In genomic region chr19:42166130-42166529, GRCm38 (mm10) we compare ENCODE assay signal across 8 mouse cellular contexts. TPM values are rescaled to one million over a fixed set of nuclear protein-coding genes. Genes with fewer than 3 reads are reported as not detected.
DNase-seq lines count a peak whose midpoint lies in the region; ATAC-seq and TF ChIP-seq lines count a peak whose summit lies in the region.

No protein-coding gene starts in this region.

- TF ChIP-seq POLR2A in bone marrow macrophage, adult 2 months (IDR thresholded peaks at IDR 0.05; ENCODE audit: borderline replicate concordance, low read depth, low read length) = no peak

- TF ChIP-seq CTCF in bone marrow macrophage, adult 2 months (IDR thresholded peaks at IDR 0.05; ENCODE audit: low read depth, low read length) = peak; percentile 77

- no peaks in the 10 kb centered on the region for H3K9me3 ChIP-seq in heart, embryonic 16.5 days (replicated peaks; ENCODE audit: control insufficient read depth, low read length)
- H3K9me3 ChIP-seq in liver, embryonic 13.5 days (replicated peaks) = no peaks in the 10 kb centered on the region
- H3K9me3 ChIP-seq in stomach, embryonic 14.5 days (ENCODE audit: control insufficient read depth, low read depth, low read length) = no peaks in the 10 kb centered on the region

- H3K27ac ChIP-seq in bone marrow macrophage, adult 2 months (ENCODE audit: insufficient read depth, low read depth, low read length) = no peak overlapping the region
- H3K27ac ChIP-seq in heart, embryonic 16.5 days (ENCODE audit: low read length) = no peak overlapping the region
- no peak overlapping the region for H3K27ac ChIP-seq in liver, embryonic 13.5 days
- H3K27ac ChIP-seq in stomach, embryonic 14.5 days (ENCODE audit: low read length) = no peak overlapping the region

- H3K27me3 ChIP-seq in heart, embryonic 16.5 days (ENCODE audit: control insufficient read depth, insufficient read depth, low read length) = peaks cover 2% of the 10 kb centered on the region; the same call in 1 of the 2 replicates
- peaks cover 39% of the 10 kb centered on the region for H3K27me3 ChIP-seq in liver, embryonic 13.5 days
- H3K27me3 ChIP-seq in stomach, embryonic 14.5 days (ENCODE audit: control insufficient read depth, insufficient read depth, low read length) = no peaks in the 10 kb centered on the region; the same call in 1 of the 2 replicates

- H3K4me1 ChIP-seq in bone marrow macrophage, adult 2 months (ENCODE audit: control insufficient read depth, insufficient read depth, low read length) = peaks cover 9% of the 10 kb centered on the region
- peaks cover 6% of the 10 kb centered on the region; the same call in 1 of the 2 replicates for H3K4me1 ChIP-seq in heart, embryonic 16.5 days (ENCODE audit: control insufficient read depth, insufficient read depth, low read length)
- H3K4me1 ChIP-seq in liver, embryonic 13.5 days (replicated peaks) = peaks cover 35% of the 10 kb centered on the region
- H3K4me1 ChIP-seq in stomach, embryonic 14.5 days (ENCODE audit: control insufficient read depth, insufficient read depth, low read length) = peaks cover 4% of the 10 kb centered on the region; the same call in 1 of the 2 replicates

- peak overlapping the region; percentile 60 for H3K4me2 ChIP-seq in heart, embryonic 16.5 days (ENCODE audit: low read depth, low read length)
- peak overlapping the region; percentile 55 for H3K4me2 ChIP-seq in liver, embryonic 13.5 days
- 0 out of 2 replicates have a peak overlapping the region, but pooled peaks have one; percentile 24 for H3K4me2 ChIP-seq in stomach, embryonic 14.5 days (replicated peaks; ENCODE audit: low read depth, low read length)

- peak; percentile 47 for ATAC-seq in erythroblast, adult 5-6 weeks (replicated peaks; ENCODE audit: low FRiP score, poor library complexity, severe bottlenecking)
- ATAC-seq in heart, embryonic 16.5 days (replicated peaks; ENCODE audit: extremely low read depth, insufficient read depth, low FRiP score) = no peak
- ATAC-seq in liver, embryonic 13.5 days (ENCODE audit: low read depth) = no peak
- ATAC-seq in stomach, embryonic 14.5 days (ENCODE audit: insufficient number of reproducible peaks, insufficient read depth, low FRiP score, low read depth) = no peak

- 3% methylated on average over 12 of the region's 12 CpGs for WGBS in heart, embryonic 16.5 days
- WGBS in liver, embryonic 13.5 days (ENCODE audit: insufficient replicate concordance) = 3% methylated on average over 12 of the region's 12 CpGs
- WGBS in stomach, embryonic 14.5 days = 3% methylated on average over 12 of the region's 12 CpGs

- no peaks in the 10 kb centered on the region for H3K36me3 ChIP-seq in heart, embryonic 16.5 days (ENCODE audit: control insufficient read depth, insufficient read depth)
- H3K36me3 ChIP-seq in liver, embryonic 13.5 days = no peaks in the 10 kb centered on the region
- H3K36me3 ChIP-seq in stomach, embryonic 14.5 days (ENCODE audit: control insufficient read depth, insufficient read depth, low read length) = no peaks in the 10 kb centered on the region

- peak overlapping the region; percentile 52 for H3K9ac ChIP-seq in heart, embryonic 16.5 days (ENCODE audit: low read length)
- H3K9ac ChIP-seq in liver, embryonic 13.5 days = peak overlapping the region; percentile 45; the same call in 1 of the 2 replicates
- no peak overlapping the region for H3K9ac ChIP-seq in stomach, embryonic 14.5 days (replicated peaks; ENCODE audit: low read depth, low read length)

- DNase-seq in CD4-positive helper T cell, adult 2 months (ENCODE audit: low read depth, low spot score) = peak; percentile 75
- peak; percentile 89 for DNase-seq in kidney, postnatal 14 days
- DNase-seq in liver, embryonic 13.5 days = peak; percentile 60
- peak; percentile 87 for DNase-seq in neural tube, embryonic 10.5 days (ENCODE audit: extremely low spot score, low spot score)

- no peak overlapping the region for H3K4me3 ChIP-seq in bone marrow macrophage, adult 2 months (ENCODE audit: insufficient read depth, low read length)
- H3K4me3 ChIP-seq in heart, embryonic 16.5 days (ENCODE audit: low read length) = peak overlapping the region; percentile 33
- peak overlapping the region; percentile 30 for H3K4me3 ChIP-seq in liver, embryonic 13.5 days (replicated peaks)
- no peak overlapping the region for H3K4me3 ChIP-seq in stomach, embryonic 14.5 days (ENCODE audit: low read depth, low read length)

RNA-seq across cellular contexts. Expression of gene Zfyve27, which starts 2.4 kb away (rescaled TPM):
- 30.7 and 32.3 TPM in 2 replicates for polyA plus RNA-seq in bone marrow macrophage, adult 2 months (2012; ENCODE audit: insufficient read depth, insufficient read length, missing spikeins)
- total RNA-seq in erythroblast, adult 5-6 weeks (2015; ENCODE audit: low replicate concordance) = 3.8 and 8.1 TPM in 2 replicates
- total RNA-seq in erythroblast, adult 5-6 weeks (2017; ENCODE audit: low replicate concordance) = 12.0 and 22.6 TPM in 2 replicates
- 22.8 and 25.1 TPM in 2 replicates for polyA plus RNA-seq in heart, embryonic 16.5 days (2015; fragmentation: Nextera tagmentation; extraction: Ambion mirVana)
- polyA plus RNA-seq in liver, embryonic 13.5 days (2015; fragmentation: Nextera tagmentation; extraction: Ambion mirVana) = 8.2 and 8.4 TPM in 2 replicates
- polyA plus RNA-seq in stomach, embryonic 14.5 days (2014; fragmentation: Nextera tagmentation; extraction: Ambion mirVana) = 15.7 and 20.0 TPM in 2 replicates

RNA-seq across cellular contexts. Expression of gene Marveld1, which starts 18.9 kb away (rescaled TPM):
- polyA plus RNA-seq in bone marrow macrophage, adult 2 months (2012; ENCODE audit: insufficient read depth, insufficient read length, missing spikeins) = 32.4 TPM in 2 replicates
- 3.8 and 5.9 TPM in 2 replicates for total RNA-seq in erythroblast, adult 5-6 weeks (2015; ENCODE audit: low replicate concordance)
- total RNA-seq in erythroblast, adult 5-6 weeks (2017; ENCODE audit: low replicate concordance) = 3.2 and 5.3 TPM in 2 replicates
- 7.3 TPM in 2 replicates for polyA plus RNA-seq in heart, embryonic 16.5 days (2015; fragmentation: Nextera tagmentation; extraction: Ambion mirVana)
- polyA plus RNA-seq in liver, embryonic 13.5 days (2015; fragmentation: Nextera tagmentation; extraction: Ambion mirVana) = 1.6 TPM in 2 replicates
- 13.2 and 15.6 TPM in 2 replicates for polyA plus RNA-seq in stomach, embryonic 14.5 days (2014; fragmentation: Nextera tagmentation; extraction: Ambion mirVana)

RNA-seq across cellular contexts. Expression of gene Sfrp5, which starts 35.9 kb away (rescaled TPM):
- not detected in 2 replicates for polyA plus RNA-seq in bone marrow macrophage, adult 2 months (2012; ENCODE audit: insufficient read depth, insufficient read length, missing spikeins)
- total RNA-seq in erythroblast, adult 5-6 weeks (2015; ENCODE audit: low replicate concordance) = not detected in 2 replicates
- not detected in 2 replicates for total RNA-seq in erythroblast, adult 5-6 weeks (2017; ENCODE audit: low replicate concordance)
- 3.1 and 3.5 TPM in 2 replicates for polyA plus RNA-seq in heart, embryonic 16.5 days (2015; fragmentation: Nextera tagmentation; extraction: Ambion mirVana)
- 0.21 and 0.98 TPM in 2 replicates for polyA plus RNA-seq in liver, embryonic 13.5 days (2015; fragmentation: Nextera tagmentation; extraction: Ambion mirVana)
- 11.1 and 13.0 TPM in 2 replicates for polyA plus RNA-seq in stomach, embryonic 14.5 days (2014; fragmentation: Nextera tagmentation; extraction: Ambion mirVana)

RNA-seq across cellular contexts. Expression of gene Avpi1, which starts 37.3 kb away (rescaled TPM):
- polyA plus RNA-seq in bone marrow macrophage, adult 2 months (2012; ENCODE audit: insufficient read depth, insufficient read length, missing spikeins) = 16.9 and 21.3 TPM in 2 replicates
- total RNA-seq in erythroblast, adult 5-6 weeks (2015; ENCODE audit: low replicate concordance) = 5.2 TPM in 1 of 2 replicates, not detected in the other
- 0.34 TPM in 1 of 2 replicates, not detected in the other for total RNA-seq in erythroblast, adult 5-6 weeks (2017; ENCODE audit: low replicate concordance)
- 33.4 and 37.2 TPM in 2 replicates for polyA plus RNA-seq in heart, embryonic 16.5 days (2015; fragmentation: Nextera tagmentation; extraction: Ambion mirVana)
- 15.6 and 15.8 TPM in 2 replicates for polyA plus RNA-seq in liver, embryonic 13.5 days (2015; fragmentation: Nextera tagmentation; extraction: Ambion mirVana)
- polyA plus RNA-seq in stomach, embryonic 14.5 days (2014; fragmentation: Nextera tagmentation; extraction: Ambion mirVana) = 44.2 and 46.9 TPM in 2 replicates

Comparison
In these comparisons a context has a peak if more than half of its experiments do, and no peak if none do; other contexts are left out.
1. H3K4me3 ChIP-seq: peak in heart, embryonic 16.5 days (single experiment) and liver, embryonic 13.5 days (single experiment); none in bone marrow macrophage, adult 2 months (single experiment) and stomach, embryonic 14.5 days (single experiment).
2. Peak in every context shown above with its lines, with median percentiles within 50 percentile points of each other: DNase-seq and H3K4me2 ChIP-seq.